Mouse (Mus musculus): ENCODE results near the gene Slc9a3.

Slc9a3 gene

DNA sequence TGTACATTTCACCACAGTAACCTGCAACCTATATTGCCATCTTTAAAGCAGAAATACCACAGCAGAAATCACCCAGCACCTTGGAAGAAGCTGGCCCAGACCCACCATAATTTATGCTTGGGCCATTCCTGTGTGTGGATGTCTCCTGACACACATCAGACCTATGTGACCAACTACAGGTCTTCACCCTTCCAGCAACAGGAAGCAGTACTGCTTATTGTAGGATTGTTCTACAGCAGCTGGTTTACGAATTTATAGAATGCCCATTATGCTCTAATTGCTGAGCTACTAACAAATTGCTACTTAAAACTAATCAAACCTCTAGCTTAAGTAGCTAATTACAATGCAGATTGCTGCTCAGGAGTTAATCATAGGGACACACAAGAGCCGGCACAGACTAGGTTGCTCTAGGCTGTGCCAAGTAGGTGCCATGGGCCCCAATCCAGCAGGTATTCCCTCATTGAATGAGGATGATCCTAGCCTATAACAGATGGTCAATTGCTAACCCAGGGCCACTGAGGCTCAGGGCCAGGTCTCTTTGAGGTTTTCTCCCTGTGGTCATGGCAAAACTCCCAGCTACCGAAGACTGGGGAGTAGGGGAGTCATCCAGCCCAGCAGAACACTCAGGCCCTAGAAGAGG, 24.8 kb downstream of the Slc9a3 start:
- DNase-seq (ENCODE audit: low spot score), result no peak

DNA sequence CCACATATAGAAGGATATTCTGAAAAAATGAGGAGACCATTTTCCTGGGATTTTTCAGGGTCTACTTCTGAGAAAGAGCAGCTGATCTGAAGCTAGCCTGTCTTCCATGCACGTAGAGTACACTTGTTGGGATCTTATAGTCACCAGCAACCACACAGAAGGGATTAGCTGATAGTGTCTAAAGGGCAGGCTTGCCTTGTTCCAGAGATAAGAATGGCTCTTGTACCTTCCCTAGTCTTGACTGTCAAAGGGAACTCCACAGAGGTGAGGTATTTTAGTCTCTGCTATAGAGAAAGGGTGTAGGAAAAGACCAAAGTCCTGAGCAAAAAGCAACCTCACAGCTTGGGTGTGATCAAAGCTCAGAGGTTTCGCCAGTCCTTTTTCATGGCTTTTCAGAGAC, 26.1 kb downstream of the Slc9a3 start:
- no peak for DNase-seq (ENCODE audit: low spot score)

DNA sequence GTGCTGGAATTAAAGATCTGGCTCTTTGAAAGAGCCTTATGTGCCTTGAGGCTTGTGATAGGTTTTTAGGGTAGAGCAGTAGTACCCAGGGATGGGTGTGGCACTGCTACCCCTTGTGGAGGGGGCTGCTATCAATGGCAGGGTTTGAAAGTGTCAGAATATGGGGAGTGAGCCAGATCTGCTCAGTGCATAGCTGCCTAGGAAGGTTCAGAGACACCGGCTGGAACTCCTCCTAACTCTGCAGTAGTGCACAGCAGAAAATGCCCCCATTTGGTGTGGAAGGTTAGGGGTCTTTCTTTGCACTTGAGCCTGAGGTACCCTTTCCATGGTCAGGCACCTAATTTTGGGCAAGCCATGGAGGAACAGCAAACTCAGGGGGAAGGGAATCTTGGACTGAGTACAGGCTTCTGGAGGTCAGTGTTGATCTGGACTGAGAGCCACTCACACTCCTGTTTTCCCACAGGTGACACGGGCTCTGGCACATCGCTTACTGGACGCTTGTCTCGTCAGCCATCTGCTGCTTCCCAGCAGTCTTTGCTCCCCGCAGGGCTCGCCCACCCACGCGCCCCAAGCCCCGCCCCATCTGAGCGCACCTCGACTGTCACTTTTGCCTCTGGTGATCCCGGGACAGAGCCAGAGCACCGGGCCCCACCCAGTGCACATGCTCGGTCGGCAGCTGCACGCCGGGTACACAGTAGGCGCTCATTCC, 45.2 kb downstream of the Slc9a3 start:
- DNase-seq (ENCODE audit: low spot score), result no peak

DNA sequence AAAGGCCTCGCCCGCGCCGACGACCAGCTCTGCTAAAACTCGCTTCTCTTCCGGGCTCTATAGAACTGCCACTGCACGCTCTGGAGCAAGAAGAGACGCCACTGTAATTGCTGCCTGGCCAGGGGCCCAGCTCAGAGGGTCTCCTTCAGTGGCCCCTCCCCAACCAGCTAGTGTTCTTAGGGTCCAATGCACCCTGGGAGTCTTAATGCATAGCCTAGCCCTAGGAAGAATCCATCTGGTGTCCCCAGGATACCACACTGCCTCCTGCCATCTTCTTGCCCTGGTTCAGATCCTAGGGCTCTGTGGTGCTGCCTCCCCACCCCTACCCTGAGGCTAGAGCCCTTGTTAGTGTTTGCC, 45.8 kb downstream of the Slc9a3 start:
- no peak for DNase-seq (ENCODE audit: low spot score)

DNA sequence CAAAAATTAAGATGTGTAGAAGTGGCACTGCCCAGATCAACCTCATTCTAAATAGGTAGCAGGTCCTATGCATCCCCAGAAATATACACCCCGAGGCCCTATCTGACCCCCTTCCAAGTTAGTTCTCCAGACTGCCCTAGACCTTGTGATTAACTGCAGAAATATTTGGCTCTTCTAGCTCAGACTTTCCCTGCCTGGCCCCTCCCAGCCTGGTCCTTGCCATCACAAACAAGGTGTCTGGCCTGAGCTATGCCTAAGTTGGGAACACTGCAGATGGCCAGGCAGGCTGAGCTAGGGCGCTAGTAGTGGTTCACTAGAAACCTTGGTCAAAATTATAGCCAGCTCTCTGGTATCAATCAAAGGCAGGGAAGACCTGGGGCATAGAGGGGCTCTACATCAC, 46.2 kb downstream of the Slc9a3 start:
- DNase-seq (ENCODE audit: low spot score), result no peak

DNA sequence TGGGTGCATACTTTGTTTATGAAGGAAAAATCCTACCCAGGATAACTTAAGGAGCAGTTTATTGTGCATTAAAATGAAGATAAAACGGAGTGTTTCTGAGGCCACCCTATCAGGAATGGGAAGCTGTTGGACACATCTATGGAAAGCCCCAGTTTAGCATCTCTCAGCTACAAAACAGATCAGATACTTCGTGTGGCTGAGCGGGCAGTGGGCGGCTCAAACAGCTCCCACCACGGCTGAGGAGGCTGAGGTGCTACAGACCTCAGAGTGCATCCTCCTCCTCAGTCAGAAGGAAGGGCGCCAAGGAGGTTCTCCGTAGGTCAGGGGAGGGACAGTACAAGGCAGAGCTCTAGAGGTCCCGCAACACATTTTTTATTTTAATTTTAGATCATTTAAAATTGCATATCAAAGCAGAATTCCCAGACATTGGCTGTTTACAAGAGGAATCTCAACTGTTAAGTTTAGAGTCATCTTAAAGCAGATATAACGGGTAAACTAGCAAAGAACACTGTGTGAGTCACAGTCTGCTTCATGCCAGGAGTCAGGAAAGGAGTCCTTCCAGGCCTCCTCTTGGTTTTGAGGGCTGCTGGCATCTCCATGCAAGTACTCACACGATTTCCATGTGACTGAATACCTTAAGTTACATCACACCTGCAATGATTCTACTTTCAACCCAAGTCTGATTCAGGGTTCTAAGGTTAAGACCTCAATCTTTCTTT, 48.3 kb downstream of the Slc9a3 start:
- no peak for DNase-seq (ENCODE audit: low spot score)

DNA sequence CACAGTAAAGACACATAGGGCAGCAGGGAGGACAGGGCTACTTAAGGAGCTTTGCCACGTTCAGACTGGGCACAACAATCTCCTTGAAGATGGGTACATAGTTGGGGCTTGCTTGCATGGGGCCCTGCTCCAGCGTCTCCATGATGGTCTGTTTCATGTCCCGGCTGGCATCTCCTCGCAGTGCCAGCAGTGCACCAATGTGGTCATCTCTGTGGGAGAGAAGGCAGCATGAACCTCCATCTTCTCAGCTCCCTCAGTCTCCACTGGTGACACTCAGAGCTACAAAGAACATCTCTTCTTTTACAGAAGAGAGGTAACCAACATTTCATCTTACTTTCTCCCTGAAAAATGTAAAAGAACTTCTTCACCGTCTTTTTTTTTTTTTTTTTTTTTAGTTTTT, 50.8 kb downstream of the Slc9a3 start:
- no peak for DNase-seq (ENCODE audit: low spot score)

DNA sequence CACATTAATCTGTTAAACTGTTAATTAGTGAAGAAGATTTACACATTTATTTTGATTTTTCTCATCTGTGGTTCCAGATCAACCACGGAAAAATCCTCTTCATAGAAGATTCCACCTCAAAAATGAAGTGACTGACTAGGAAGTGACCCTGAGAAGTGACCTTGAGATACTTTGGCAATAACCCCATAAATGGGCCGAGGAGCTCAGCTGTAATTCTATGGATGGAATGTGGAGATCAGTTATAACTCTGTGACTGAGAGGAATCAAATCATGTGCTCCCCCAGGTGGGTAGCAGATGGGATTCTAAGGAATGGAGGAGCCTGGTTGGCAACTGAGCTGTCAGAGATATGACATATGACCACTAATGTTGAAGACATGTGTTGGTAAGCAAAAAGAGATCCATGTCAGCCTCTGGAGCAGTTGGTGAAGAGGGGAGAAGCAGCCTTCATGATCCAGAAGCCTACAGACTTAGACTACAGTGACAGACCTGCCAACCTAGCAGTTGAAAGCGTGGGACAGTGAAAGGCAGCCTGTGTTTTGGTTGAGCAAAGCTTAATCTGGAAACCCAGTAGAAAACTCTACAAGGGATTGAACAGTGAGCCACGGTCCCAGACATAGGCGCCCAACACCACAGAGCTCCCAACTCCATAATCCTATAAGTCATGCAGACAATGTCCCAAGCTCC, 61.9 kb downstream of the Slc9a3 start:
- no peak for DNase-seq (ENCODE audit: low spot score)

DNA sequence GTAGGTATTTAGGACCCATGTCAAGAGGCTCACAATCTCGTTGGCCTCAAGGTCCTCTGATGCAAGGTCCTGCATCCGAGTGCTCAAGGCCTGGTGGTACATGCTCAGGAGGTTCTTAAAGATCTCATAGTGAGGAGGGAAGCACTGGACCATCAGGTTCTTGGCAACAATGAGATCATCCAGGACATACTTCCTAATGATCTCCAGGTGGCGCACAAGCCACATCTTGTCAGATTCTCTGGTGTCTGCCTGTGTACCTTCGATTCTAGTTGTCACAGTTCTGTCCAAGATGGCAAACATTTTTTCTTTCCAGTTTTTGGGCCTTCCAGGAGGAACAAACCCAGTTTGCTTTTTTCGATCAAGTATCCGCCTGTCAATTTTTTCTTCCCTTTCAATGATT, 71.4 kb downstream of the Slc9a3 start:
- no peak for DNase-seq (ENCODE audit: low spot score)

DNA sequence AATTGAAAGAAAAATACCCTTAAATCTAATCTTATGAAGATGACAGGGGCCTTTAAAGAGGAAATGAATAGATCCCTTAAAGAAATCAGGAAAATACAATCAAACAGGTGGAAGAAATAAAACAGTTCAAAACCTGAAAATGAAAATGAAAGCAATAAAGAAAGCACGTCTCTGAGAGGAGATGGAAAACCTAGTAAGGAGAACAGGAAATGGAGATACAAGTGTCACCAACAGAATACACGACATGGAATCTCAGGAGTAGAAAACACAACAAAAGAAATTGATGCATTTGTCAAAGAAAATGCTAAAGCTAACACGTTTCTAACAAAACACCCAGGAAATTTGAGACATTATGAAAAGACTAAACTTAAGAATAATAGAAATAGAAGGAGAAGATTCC, 75.2 kb downstream of the Slc9a3 start:
- DNase-seq (ENCODE audit: low spot score), result no peak

DNA sequence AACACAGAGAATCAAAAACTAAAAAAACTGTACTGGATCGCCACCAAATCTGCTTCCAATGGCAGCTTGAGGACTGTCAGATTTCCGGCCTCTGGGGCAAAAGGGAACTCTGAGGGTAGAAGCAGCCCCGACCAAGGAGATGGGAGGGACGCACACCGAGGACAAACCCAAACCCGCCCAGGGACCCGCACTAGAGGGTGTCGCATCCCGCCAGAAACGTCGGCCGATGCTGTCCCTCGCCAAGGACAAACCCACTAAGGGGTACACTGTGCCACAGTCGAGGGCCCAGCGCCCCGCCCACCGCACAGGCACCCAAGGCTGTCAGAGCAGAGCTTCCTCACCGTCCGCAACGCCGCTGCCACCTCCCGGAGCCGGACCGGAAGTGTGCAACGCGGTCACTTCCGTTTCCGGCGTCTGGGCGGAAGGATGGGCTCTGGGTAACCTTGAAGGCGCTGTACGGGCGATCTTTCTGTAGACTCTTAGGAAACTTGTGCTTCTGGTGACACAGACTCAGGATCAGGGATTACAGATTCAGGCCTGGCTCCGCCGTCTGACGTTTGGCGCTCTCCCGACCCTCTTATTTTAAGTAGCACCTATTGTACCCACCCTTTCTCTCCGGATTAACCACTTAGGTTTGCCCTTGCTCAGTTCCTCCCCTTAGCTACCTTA, 87.2 kb downstream of the Slc9a3 start, which contains the start of gene Exoc3:
Gene Exoc3 (minus strand): TSS at position 416 of the 669 bp plus-strand sequence.
- DNase-seq (ENCODE audit: low spot score), result peak; percentile 54

DNA sequence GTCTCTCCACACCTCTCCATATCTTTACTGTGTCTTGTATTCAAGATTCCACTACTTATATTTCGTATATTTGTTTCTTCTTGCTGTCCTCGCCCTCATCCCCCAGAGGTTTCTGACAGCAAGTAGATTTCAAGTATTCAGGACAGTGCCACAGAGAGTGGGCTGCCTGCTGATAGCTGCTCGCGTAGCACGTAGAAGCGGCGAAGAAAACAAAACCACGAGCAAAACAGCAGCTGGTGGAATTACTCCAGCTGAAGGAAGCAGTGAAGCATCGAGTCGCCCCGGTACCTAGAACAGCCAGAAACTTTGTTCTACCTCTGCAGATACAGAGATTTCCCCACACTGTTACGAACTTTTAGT, 87.7 kb downstream of the Slc9a3 start:
- no peak for DNase-seq (ENCODE audit: low spot score)

DNA sequence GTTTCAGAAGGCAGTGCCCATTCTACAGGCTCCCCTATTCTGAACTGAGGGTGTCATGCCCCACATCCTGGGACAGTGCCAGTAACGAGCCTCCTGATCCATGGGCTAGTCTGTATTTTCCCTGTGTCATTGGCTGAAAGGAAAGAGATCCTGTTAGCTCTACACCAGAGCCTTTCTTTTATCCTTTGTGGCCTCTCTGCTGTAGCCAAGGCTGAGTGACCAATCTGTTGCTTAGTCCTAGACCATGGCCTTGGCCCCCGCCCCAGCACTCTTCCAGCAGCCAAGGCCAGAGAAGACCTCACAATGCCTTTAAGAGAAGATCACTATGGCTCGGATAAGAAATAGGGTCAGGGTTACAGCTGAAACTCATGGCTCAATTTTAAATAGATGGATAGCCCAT, 97.2 kb downstream of the Slc9a3 start:
- DNase-seq (ENCODE audit: low spot score), result no peak

Data from urinary bladder, postnatal 10 days (tissue).